Mouse (Mus musculus): ENCODE results near the gene Ung. TPM values are rescaled to one million over a fixed set of nuclear protein-coding genes. Genes with fewer than 3 reads are reported as not detected.

The Ung gene
- polyA plus RNA-seq, 1 experiment from 2014 or later, result 13.5 TPM

GRCm38 (mm10) chr5:114115030-114115429 lies 15.2 kb upstream of the Ung start:
- Histone ChIP-seq H3K4me1 (replicated peaks) (no peaks in the 10 kb centered on the region), H3K27ac (replicated peaks) (no peak overlapping the region), H3K27me3 (no peaks in the 10 kb centered on the region), H3K4me3 (no peak overlapping the region), H3K4me2 (no peak overlapping the region), H3K36me3 (peaks cover 79% of the 10 kb centered on the region), H3K9me3 (no peaks in the 10 kb centered on the region), H3K9ac (no peak overlapping the region)
- 88% methylated on average over 5 of the region's 5 CpGs for WGBS
- ATAC-seq (ENCODE audit: low FRiP score, low read depth), result no peak

- H3K27me3 ChIP-seq, result no peaks in the 10 kb centered on the region
- no peak overlapping the region for H3K27ac ChIP-seq (replicated peaks)
- peaks cover 80% of the 10 kb centered on the region for H3K36me3 ChIP-seq
- WGBS, result 94% methylated on average over 7 of the region's 7 CpGs
- H3K4me1 ChIP-seq (replicated peaks), result no peaks in the 10 kb centered on the region
- H3K9ac ChIP-seq, result no peak overlapping the region
- no peaks in the 10 kb centered on the region for H3K9me3 ChIP-seq
- no peak overlapping the region for H3K4me3 ChIP-seq
- H3K4me2 ChIP-seq, result no peak overlapping the region
- no peak for ATAC-seq (ENCODE audit: low FRiP score, low read depth)
Measured at GRCm38 (mm10) chr5:114116586-114116985, 13.6 kb upstream of the Ung start.

GRCm38 (mm10) chr5:114119806-114120205 lies 10.4 kb upstream of the Ung start:
- H3K4me1 ChIP-seq (replicated peaks), result no peaks in the 10 kb centered on the region
- no peak for ATAC-seq (ENCODE audit: low FRiP score, low read depth)
- no peaks in the 10 kb centered on the region for H3K27me3 ChIP-seq
- H3K27ac ChIP-seq (replicated peaks), result no peak overlapping the region
- WGBS, result 88% methylated on average over 4 of the region's 4 CpGs
- no peak overlapping the region for H3K4me3 ChIP-seq
- H3K9me3 ChIP-seq, result no peaks in the 10 kb centered on the region
- no peak overlapping the region for H3K9ac ChIP-seq
- H3K4me2 ChIP-seq, result no peak overlapping the region
- peaks cover 80% of the 10 kb centered on the region for H3K36me3 ChIP-seq

- Histone ChIP-seq H3K27ac (replicated peaks) (no peak overlapping the region), H3K9me3 (no peaks in the 10 kb centered on the region), H3K9ac (no peak overlapping the region), H3K27me3 (no peaks in the 10 kb centered on the region), H3K4me1 (replicated peaks) (peaks cover 4% of the 10 kb centered on the region), H3K36me3 (peaks cover 35% of the 10 kb centered on the region), H3K4me3 (no peak overlapping the region), H3K4me2 (no peak overlapping the region)
- 90% methylated on average over 3 of the region's 3 CpGs for WGBS
- ATAC-seq (ENCODE audit: low FRiP score, low read depth), result no peak
Measured at GRCm38 (mm10) chr5:114126008-114126407, 4.2 kb upstream of the Ung start.

GRCm38 (mm10) chr5:114126499-114127244 lies 3.5 kb upstream of the Ung start:
- H3K36me3 ChIP-seq, result peaks cover 28% of the 10 kb centered on the region
- peaks cover 9% of the 10 kb centered on the region for H3K4me1 ChIP-seq (replicated peaks)
- H3K27ac ChIP-seq (replicated peaks), result peak overlapping the region; percentile 87; the same call in 1 of the 2 replicates
- no peaks in the 10 kb centered on the region for H3K9me3 ChIP-seq
- H3K9ac ChIP-seq, result peak overlapping the region; percentile 85; the same call in 1 of the 2 replicates
- H3K4me3 ChIP-seq, result peak overlapping the region; percentile 80
- ATAC-seq (ENCODE audit: low FRiP score, low read depth), result no peak
- no peaks in the 10 kb centered on the region for H3K27me3 ChIP-seq
- H3K4me2 ChIP-seq, result peak overlapping the region; percentile 95
- 84% methylated on average over 7 of the region's 7 CpGs for WGBS

GRCm38 (mm10) chr5:114127374-114128349 lies 2.5 kb upstream of the Ung start, which contains the start of gene Alkbh2:
TSS of gene Alkbh2 (minus strand) at chr5:114128218.
- Histone ChIP-seq H3K27ac (replicated peaks) (peak within 1 kb of the TSS; percentile 87), H3K36me3 (peaks cover 18% of the 10 kb centered on the region), H3K9me3 (no peaks in the 10 kb centered on the region), H3K4me3 (peak within 1 kb of the TSS; percentile 80), H3K4me2 (peak within 1 kb of the TSS; percentile 95), H3K9ac (peak within 1 kb of the TSS; percentile 85), H3K27me3 (no peaks in the 10 kb centered on the region), H3K4me1 (replicated peaks) (peaks cover 16% of the 10 kb centered on the region)
- peak; percentile 17; the same call in 1 of the 2 replicates for ATAC-seq (ENCODE audit: low FRiP score, low read depth)
- under 1% methylated on average over 68 of the region's 69 CpGs for WGBS

GRCm38 (mm10) chr5:114129550-114130210 lies 506 bp upstream of the Ung start:
- Histone ChIP-seq H3K9ac (peak overlapping the region; percentile 41; the same call in 1 of the 2 replicates), H3K36me3 (no peaks in the 10 kb centered on the region), H3K9me3 (no peaks in the 10 kb centered on the region), H3K4me2 (peak overlapping the region; percentile 93), H3K27me3 (no peaks in the 10 kb centered on the region), H3K4me3 (peak overlapping the region; percentile 70), H3K27ac (replicated peaks) (no peak overlapping the region), H3K4me1 (replicated peaks) (peaks cover 16% of the 10 kb centered on the region)
- ATAC-seq (ENCODE audit: low FRiP score, low read depth), result no peak
- WGBS, result 81% methylated on average over 15 of the region's 15 CpGs

GRCm38 (mm10) chr5:114130698-114131520 lies 723 bp downstream of the Ung start:
- ATAC-seq (ENCODE audit: low FRiP score, low read depth), result peak; percentile 98
- Histone ChIP-seq H3K9ac (peak overlapping the region; percentile 45), H3K4me3 (peak overlapping the region; percentile 70), H3K27ac (replicated peaks) (peak overlapping the region; percentile 56), H3K36me3 (no peaks in the 10 kb centered on the region), H3K4me1 (replicated peaks) (peaks cover 16% of the 10 kb centered on the region), H3K27me3 (no peaks in the 10 kb centered on the region), H3K4me2 (peak overlapping the region; percentile 93), H3K9me3 (no peaks in the 10 kb centered on the region)
- 0% methylated on average over 87 of the region's 87 CpGs for WGBS

GRCm38 (mm10) chr5:114131521-114131840 lies 1.3 kb downstream of the Ung start:
- 1% methylated on average over 15 of the region's 15 CpGs for WGBS
- Histone ChIP-seq H3K4me2 (peak overlapping the region; percentile 93), H3K9me3 (no peaks in the 10 kb centered on the region), H3K27me3 (no peaks in the 10 kb centered on the region), H3K4me3 (peak overlapping the region; percentile 70), H3K36me3 (no peaks in the 10 kb centered on the region), H3K9ac (peak overlapping the region; percentile 45), H3K4me1 (replicated peaks) (peaks cover 16% of the 10 kb centered on the region), H3K27ac (replicated peaks) (peak overlapping the region; percentile 56)
- ATAC-seq (ENCODE audit: low FRiP score, low read depth), result no peak

GRCm38 (mm10) chr5:114132841-114133240 lies 2.7 kb downstream of the Ung start:
- Histone ChIP-seq H3K36me3 (no peaks in the 10 kb centered on the region), H3K4me3 (no peak overlapping the region), H3K27ac (replicated peaks) (no peak overlapping the region), H3K27me3 (no peaks in the 10 kb centered on the region), H3K9ac (no peak overlapping the region), H3K4me1 (replicated peaks) (peaks cover 23% of the 10 kb centered on the region), H3K9me3 (no peaks in the 10 kb centered on the region), H3K4me2 (no peak overlapping the region)
- WGBS, result 83% methylated on average over 6 of the region's 6 CpGs
- ATAC-seq (ENCODE audit: low FRiP score, low read depth), result no peak

- Histone ChIP-seq H3K4me3 (no peak overlapping the region), H3K36me3 (no peaks in the 10 kb centered on the region), H3K27me3 (no peaks in the 10 kb centered on the region), H3K9ac (no peak overlapping the region), H3K4me2 (no peak overlapping the region), H3K4me1 (replicated peaks) (peaks cover 35% of the 10 kb centered on the region), H3K27ac (replicated peaks) (no peak overlapping the region), H3K9me3 (no peaks in the 10 kb centered on the region)
- WGBS, result 70% methylated on average over 6 of the region's 6 CpGs
- ATAC-seq (ENCODE audit: low FRiP score, low read depth), result no peak
Measured at GRCm38 (mm10) chr5:114134091-114134534, 3.9 kb downstream of the Ung start.

Data from hindbrain, embryonic 15.5 days (tissue).